Mouse (Mus musculus): ENCODE measurements around the gene Pbxip1.

DNA sequence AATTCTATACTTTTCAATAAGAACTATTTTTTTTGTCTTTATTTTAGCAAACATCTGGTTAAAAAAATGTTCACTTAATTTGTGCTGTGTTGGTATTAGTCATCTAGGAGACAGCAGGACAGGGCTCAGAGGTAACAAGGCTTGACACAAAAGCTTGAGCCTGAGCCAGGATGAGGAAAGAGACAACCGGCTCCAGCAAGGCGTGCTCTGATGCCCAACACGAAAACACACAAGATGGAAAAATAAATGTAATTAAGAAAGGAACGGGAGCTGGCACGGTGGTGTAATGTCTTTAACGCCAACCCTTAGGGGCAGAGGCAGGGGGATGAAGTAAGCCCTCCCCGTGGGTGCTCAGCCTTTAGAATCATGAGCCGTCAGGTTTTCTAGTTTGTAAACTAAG lies 49.6 kb downstream of the Pbxip1 start:
- no peak for TF ChIP-seq CTCF (IDR thresholded peaks at IDR 0.05; ENCODE audit: control insufficient read depth, insufficient read depth, low read length)
- TF ChIP-seq POLR2A (IDR thresholded peaks at IDR 0.05; ENCODE audit: borderline replicate concordance, control insufficient read depth, low read depth, low read length): no peak
